Mouse (Mus musculus): Measurements from ENCODE around the gene Cdh23.

- no peak for TF ChIP-seq GATA1 (IDR thresholded peaks at IDR 0.05; ENCODE audit: borderline replicate concordance, low read length)
- no peak for TF ChIP-seq FLI1 (IDR thresholded peaks at IDR 0.05; ENCODE audit: low read length)
These were observed 380.1 kb downstream of the Cdh23 start for GRCm38 (mm10) chr10:60316166-60316565.
